Mouse (Mus musculus) c-Kit-positive CD71-positive TER-119-negative erythroid progenitor cells, embryonic 14.5 days (primary cell): ENCODE data around the gene Adamtsl1.

Experiments
- DNase-seq: peaks from one replicate; pipeline ENCODE4 v3.0.0-alpha.2; 2013; ENCODE audit warnings: low read depth

Gene Adamtsl1

GRCm38 (mm10) chr4:85672290-85672689 is 158.3 kb downstream of the Adamtsl1 start:
- DNase-seq, result no peak

- DNase-seq, result no peak
Measured at GRCm38 (mm10) chr4:85677621-85678020, 163.6 kb downstream of the Adamtsl1 start.

- DNase-seq, result no peak
Measured at GRCm38 (mm10) chr4:85686160-85686559, 172.2 kb downstream of the Adamtsl1 start.

GRCm38 (mm10) chr4:85695237-85695636 is 181.3 kb downstream of the Adamtsl1 start:
- DNase-seq, result no peak

- no peak for DNase-seq
Measured at GRCm38 (mm10) chr4:85707352-85708057, 193.5 kb downstream of the Adamtsl1 start.

- DNase-seq, result no peak
Measured at GRCm38 (mm10) chr4:85709636-85710035, 195.7 kb downstream of the Adamtsl1 start.

- DNase-seq, result no peak
Measured at GRCm38 (mm10) chr4:85724999-85725398, 211.0 kb downstream of the Adamtsl1 start.

GRCm38 (mm10) chr4:85727731-85728130 is 213.8 kb downstream of the Adamtsl1 start:
- no peak for DNase-seq

GRCm38 (mm10) chr4:85728416-85728815 is 214.4 kb downstream of the Adamtsl1 start:
- no peak for DNase-seq

- DNase-seq, result no peak
Measured at GRCm38 (mm10) chr4:85740478-85740877, 226.5 kb downstream of the Adamtsl1 start.

GRCm38 (mm10) chr4:85741825-85742391 is 227.9 kb downstream of the Adamtsl1 start:
- no peak for DNase-seq

- no peak for DNase-seq
Measured at GRCm38 (mm10) chr4:85743427-85743826, 229.5 kb downstream of the Adamtsl1 start.

GRCm38 (mm10) chr4:85762684-85763083 is 248.7 kb downstream of the Adamtsl1 start:
- DNase-seq, result no peak

GRCm38 (mm10) chr4:85763161-85764014 is 249.4 kb downstream of the Adamtsl1 start:
- DNase-seq, result no peak

- no peak for DNase-seq
Measured at GRCm38 (mm10) chr4:85764015-85764450, 250.1 kb downstream of the Adamtsl1 start.

- no peak for DNase-seq
Measured at GRCm38 (mm10) chr4:85764476-85764875, 250.5 kb downstream of the Adamtsl1 start.

GRCm38 (mm10) chr4:85767666-85768065 is 253.7 kb downstream of the Adamtsl1 start:
- no peak for DNase-seq

GRCm38 (mm10) chr4:85768107-85768506 is 254.1 kb downstream of the Adamtsl1 start:
- no peak for DNase-seq

- DNase-seq, result no peak
Measured at GRCm38 (mm10) chr4:85782511-85782910, 268.5 kb downstream of the Adamtsl1 start.

GRCm38 (mm10) chr4:85783768-85784379 is 269.9 kb downstream of the Adamtsl1 start:
- no peak for DNase-seq

- no peak for DNase-seq
Measured at GRCm38 (mm10) chr4:85784428-85784827, 270.5 kb downstream of the Adamtsl1 start.

GRCm38 (mm10) chr4:85790226-85790625 is 276.3 kb downstream of the Adamtsl1 start:
- no peak for DNase-seq
